Mouse (Mus musculus) brain, embryonic 14.5 days (tissue): ENCODE data around the gene Med15.

Experiments
- CTCF ChIP-seq: fragments of 200-500 bp; IDR thresholded peaks from 2 replicates; pipeline ENCODE4 v1.5.1; 2012; ENCODE audit warnings: inconsistent platforms, mild to moderate bottlenecking, moderate library complexity, borderline replicate concordance; ENCODE audit not compliant: insufficient read depth, insufficient read length; ENCODE audit errors: extremely low read depth
- POLR2A ChIP-seq: fragments of 200-500 bp; IDR thresholded peaks from 2 replicates; pipeline ENCODE4 v1.6.1; 2012; ENCODE audit warnings: mild to moderate bottlenecking, inconsistent platforms, borderline replicate concordance; ENCODE audit not compliant: poor library complexity, insufficient read depth, insufficient read length, severe bottlenecking; ENCODE audit errors: extremely low read depth

- TF ChIP-seq CTCF = no peak
- TF ChIP-seq POLR2A = no peak
Observed at GRCm38 (mm10) chr16:17647156-17647555, 85.5 kb downstream of the Med15 start.
